Mouse (Mus musculus) kidney, postnatal 0 days (tissue): ENCODE results near the gene Spred1. TPM values are rescaled to one million over a fixed set of nuclear protein-coding genes. Genes with fewer than 3 reads are reported as not detected.

ENCODE experiments used
- ATAC-seq: fragments of 200-750 bp; cut with Nextera tagmentation; replicated peaks from 2 replicates; pipeline ENCODE4 v1.8.0; 2017; ENCODE audit warnings: low read depth, moderate number of reproducible peaks, moderate TSS enrichment, moderate library complexity; ENCODE audit not compliant: low FRiP score
- DNase-seq: peaks from one replicate; pipeline ENCODE4 v3.0.0-alpha.2; 2016; ENCODE audit warnings: low spot score
- H3K27ac ChIP-seq: fragments of 300-500 bp; sonication (generic); 2 replicates; pipeline ENCODE4 v1.5.1; 2014; ENCODE audit warnings: mild to moderate bottlenecking
- H3K27me3 ChIP-seq: fragments of 300-500 bp; sonication (generic); 2 replicates; pipeline ENCODE4 v1.6.1; 2014; ENCODE audit warnings: low read length, mixed read lengths; ENCODE audit not compliant: insufficient read depth
- H3K36me3 ChIP-seq: fragments of 300-500 bp; sonication (generic); 2 replicates; pipeline ENCODE4 v1.6.1; 2014; ENCODE audit warnings: low read length, mixed read lengths; ENCODE audit not compliant: insufficient read depth
- H3K4me1 ChIP-seq: fragments of 300-500 bp; sonication (generic); replicated peaks from 2 replicates; pipeline ENCODE4 v1.6.1; 2014; ENCODE audit warnings: antibody characterized with exemption, low read length, mixed read lengths; ENCODE audit not compliant: insufficient read depth
- H3K4me2 ChIP-seq: fragments of 300-500 bp; sonication (generic); 2 replicates; pipeline ENCODE4 v1.6.1; 2014; ENCODE audit warnings: mild to moderate bottlenecking, low read length, moderate library complexity, mixed read lengths
- H3K4me3 ChIP-seq: fragments of 300-500 bp; sonication (generic); replicated peaks from 2 replicates; pipeline ENCODE4 v1.5.1; 2014; ENCODE audit warnings: low read depth, low read length
- H3K9ac ChIP-seq: fragments of 300-500 bp; sonication (generic); 2 replicates; pipeline ENCODE4 v1.6.1; 2014; ENCODE audit warnings: low read depth, low read length
- H3K9me3 ChIP-seq: fragments of 300-500 bp; sonication (generic); replicated peaks from 2 replicates; pipeline ENCODE4 v1.6.1; 2016; ENCODE audit warnings: low read length, inconsistent platforms, mixed read lengths
- CTCF ChIP-seq: IDR thresholded peaks from 2 replicates; pipeline ENCODE4 v1.5.1; 2016; ENCODE audit warnings: antibody characterized with exemption, low read depth, mild to moderate bottlenecking, moderate library complexity
- WGBS: fragments of 180-500 bp; shearing (Covaris S2); extraction: QIAGEN DNeasy Blood & Tissue Kit; methylation state at CpG from one replicate; pipeline ENCODE4 v1.1.7; 2014; 5-methylcytosine and 5-hydroxymethylcytosine counted together
- polyA plus RNA-seq: library from polyadenylated mRNA; unstranded; fragments of >200 nt; fragmentation: Nextera tagmentation; extraction: Ambion mirVana; gene quantifications from 2 replicates; pipeline ENCODE4 v1.2.1, GENCODE M21; 2015

Spred1 gene
- polyA plus RNA-seq, 1 experiment from 2014 or later = 17.5 TPM

DNA sequence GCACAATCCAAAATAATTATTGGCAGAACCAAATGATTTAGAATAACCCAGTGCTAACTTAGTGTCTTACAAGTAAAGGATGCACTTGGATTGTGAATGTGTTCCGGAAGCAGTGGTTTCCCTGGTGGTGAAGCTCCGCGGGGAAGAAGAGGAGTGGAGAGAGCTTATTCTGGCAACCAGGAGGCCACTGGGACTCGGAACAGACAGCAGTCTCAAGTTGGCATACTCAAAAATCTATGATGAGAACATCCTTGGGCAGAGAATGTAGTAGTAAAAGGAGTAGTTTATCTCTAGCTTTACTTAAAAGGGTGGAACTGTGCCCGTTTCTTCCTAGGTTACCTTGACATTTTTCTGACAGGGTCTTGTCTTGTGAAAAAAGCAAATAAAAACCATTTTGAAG is 17.8 kb downstream of the Spred1 start:
- H3K9me3 ChIP-seq = no peaks in the 10 kb centered on the region

DNA sequence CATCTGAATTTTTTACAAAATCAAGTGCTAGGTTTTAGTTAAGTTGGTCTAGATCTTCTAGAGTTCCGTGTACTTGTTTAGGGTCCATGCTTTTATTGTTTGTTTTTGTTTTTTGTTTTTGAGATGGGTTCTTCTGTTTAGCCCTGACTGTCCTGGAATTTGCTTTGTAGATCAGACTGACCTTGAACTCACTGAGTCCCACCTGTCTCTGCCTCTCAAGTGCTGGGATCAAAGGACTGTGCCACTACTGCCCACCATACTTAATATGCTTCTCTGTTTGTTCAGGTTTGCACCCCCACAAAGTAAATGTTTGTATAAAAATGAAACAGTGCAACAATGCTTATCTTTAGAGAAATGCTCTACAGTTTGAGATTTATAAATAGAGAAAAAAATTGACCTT is 18.8 kb downstream of the Spred1 start:
- TF ChIP-seq CTCF = no peak
- 84% methylated on average over 1 of the region's 1 CpGs for WGBS
- peaks cover 4% of the 10 kb centered on the region; the same call in 1 of the 2 replicates for H3K4me1 ChIP-seq

More for the DNA sequence above, 17.8 kb downstream of the Spred1 start:
- ATAC-seq (no peak), DNase-seq (no peak)
- TF ChIP-seq CTCF = no peak
- no peak overlapping the region for H3K4me3 ChIP-seq
- 89% methylated on average over 5 of the region's 5 CpGs for WGBS
- no peak overlapping the region for H3K4me2 ChIP-seq
- no peak overlapping the region for H3K27ac ChIP-seq
- H3K27me3 ChIP-seq = no peaks in the 10 kb centered on the region
- H3K36me3 ChIP-seq = no peaks in the 10 kb centered on the region
- H3K4me1 ChIP-seq = peaks cover 4% of the 10 kb centered on the region; the same call in 1 of the 2 replicates
- H3K9ac ChIP-seq = no peak overlapping the region

DNA sequence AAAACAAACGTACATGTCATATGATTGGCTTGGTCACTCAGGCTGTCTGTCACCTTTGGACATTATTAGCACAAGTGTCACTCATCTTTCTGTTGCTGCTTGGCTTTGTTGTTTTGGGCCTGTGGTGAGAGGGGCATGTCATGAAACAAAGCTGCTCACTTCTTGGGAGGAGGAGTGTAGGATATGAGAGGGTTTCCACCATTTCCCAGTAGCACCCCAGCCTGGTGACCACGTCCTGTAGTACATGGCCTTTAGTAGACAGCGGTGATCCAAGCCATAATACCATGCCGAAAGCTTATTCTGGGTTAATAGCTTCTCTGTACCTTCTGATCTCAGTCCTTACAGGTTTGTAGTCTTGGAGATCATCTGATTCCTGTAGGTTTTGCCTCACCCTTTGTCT is 21.9 kb downstream of the Spred1 start:
- H3K9me3 ChIP-seq = no peaks in the 10 kb centered on the region
- DNase-seq (no peak), ATAC-seq (no peak)
- no peaks in the 10 kb centered on the region for H3K27me3 ChIP-seq
- no peaks in the 10 kb centered on the region for H3K36me3 ChIP-seq
- no peak for TF ChIP-seq CTCF
- H3K4me1 ChIP-seq = peaks cover 4% of the 10 kb centered on the region; the same call in 1 of the 2 replicates
- WGBS = 90% methylated on average over 4 of the region's 4 CpGs
- H3K27ac ChIP-seq = no peak overlapping the region
- no peak overlapping the region for H3K4me3 ChIP-seq
- no peak overlapping the region for H3K4me2 ChIP-seq
- H3K9ac ChIP-seq = no peak overlapping the region

More for the DNA sequence above, 18.8 kb downstream of the Spred1 start:
- Histone ChIP-seq H3K9me3 (no peaks in the 10 kb centered on the region), H3K27me3 (no peaks in the 10 kb centered on the region), H3K4me3 (no peak overlapping the region), H3K4me2 (no peak overlapping the region), H3K9ac (no peak overlapping the region), H3K36me3 (no peaks in the 10 kb centered on the region), H3K27ac (no peak overlapping the region)
- no peak for DNase-seq
- no peak for ATAC-seq

DNA sequence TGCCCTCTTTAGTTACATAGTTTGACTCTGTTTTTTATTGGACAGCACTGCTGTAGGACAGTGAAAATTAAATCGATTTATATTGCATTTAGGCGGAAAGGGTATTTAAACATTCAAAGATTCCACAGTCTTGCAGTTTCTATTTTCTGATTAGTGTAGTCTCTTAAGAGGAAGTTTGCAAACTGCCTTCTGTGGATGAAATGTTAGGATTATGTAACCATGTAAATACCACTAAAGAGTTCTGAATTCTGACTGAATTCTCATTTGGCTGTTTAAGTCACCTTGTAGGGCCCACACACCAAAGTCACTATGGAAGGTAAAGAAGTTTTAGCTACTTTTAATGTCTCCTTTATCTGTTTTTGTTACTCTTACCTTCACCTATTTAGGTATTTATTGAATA is 24.9 kb downstream of the Spred1 start:
- H3K27ac ChIP-seq = no peak overlapping the region
- no peak overlapping the region for H3K9ac ChIP-seq
- no peak for TF ChIP-seq CTCF
- ATAC-seq (no peak), DNase-seq (no peak)
- 73% methylated on average over 2 of the region's 2 CpGs for WGBS
- H3K27me3 ChIP-seq = no peaks in the 10 kb centered on the region
- H3K4me2 ChIP-seq = no peak overlapping the region
- no peaks in the 10 kb centered on the region for H3K9me3 ChIP-seq
- H3K4me3 ChIP-seq = no peak overlapping the region
- no peaks in the 10 kb centered on the region for H3K4me1 ChIP-seq
- no peaks in the 10 kb centered on the region for H3K36me3 ChIP-seq

DNA sequence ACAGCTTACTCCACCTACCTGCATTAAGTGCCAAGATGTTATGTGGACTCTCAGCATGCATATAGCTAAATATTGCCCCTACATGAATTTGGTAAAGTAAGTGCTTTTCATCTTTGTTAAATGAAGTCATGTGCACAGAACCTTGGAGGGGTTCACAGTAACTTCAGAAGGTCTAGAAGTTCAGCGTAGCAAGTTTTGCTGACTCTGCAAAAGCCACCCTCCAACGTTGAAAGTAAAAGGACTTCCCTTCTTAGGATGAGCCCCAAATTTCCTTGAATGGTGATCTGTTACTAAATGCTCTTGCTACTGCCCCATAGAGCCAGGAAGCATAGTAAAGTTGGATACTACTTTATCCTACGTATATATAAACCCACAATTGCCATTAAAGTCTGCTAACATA is 25.4 kb downstream of the Spred1 start:
- no peak overlapping the region for H3K4me3 ChIP-seq
- H3K27me3 ChIP-seq = no peaks in the 10 kb centered on the region
- no peak for TF ChIP-seq CTCF
- H3K9me3 ChIP-seq = no peaks in the 10 kb centered on the region
- no peaks in the 10 kb centered on the region for H3K4me1 ChIP-seq
- ATAC-seq (no peak), DNase-seq (no peak)
- no peak overlapping the region for H3K4me2 ChIP-seq
- 73% methylated on average over 3 of the region's 3 CpGs for WGBS
- no peaks in the 10 kb centered on the region for H3K36me3 ChIP-seq
- H3K9ac ChIP-seq = no peak overlapping the region
- no peak overlapping the region for H3K27ac ChIP-seq

DNA sequence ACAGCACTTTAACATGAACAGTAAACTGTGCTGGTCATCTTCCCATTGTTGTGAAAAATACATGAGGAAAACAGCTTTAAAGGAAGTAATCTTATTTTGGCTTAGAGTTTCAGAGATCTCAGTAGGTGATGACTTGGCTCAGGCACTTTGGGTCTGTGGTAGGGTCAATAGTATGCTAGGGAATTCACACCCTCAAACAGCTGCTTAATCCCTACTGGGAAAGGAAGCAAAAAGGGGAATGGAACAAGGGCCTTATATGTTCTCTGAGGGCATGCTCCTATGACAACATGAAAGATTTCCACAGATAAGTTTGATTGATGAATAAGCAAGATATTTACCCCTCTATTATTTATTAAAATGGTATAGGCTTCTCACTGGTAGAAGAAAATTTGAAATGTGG is 31.0 kb downstream of the Spred1 start:
- TF ChIP-seq CTCF = no peak
- H3K36me3 ChIP-seq = 0 out of 2 replicates have a peak, but pooled peaks cover 3% of the 10 kb centered on the region
- ATAC-seq (no peak), DNase-seq (no peak)
- no peaks in the 10 kb centered on the region for H3K4me1 ChIP-seq
- H3K4me2 ChIP-seq = no peak overlapping the region
- H3K27ac ChIP-seq = no peak overlapping the region
- no peak overlapping the region for H3K4me3 ChIP-seq
- no peaks in the 10 kb centered on the region for H3K9me3 ChIP-seq
- H3K9ac ChIP-seq = no peak overlapping the region
- no peaks in the 10 kb centered on the region for H3K27me3 ChIP-seq

DNA sequence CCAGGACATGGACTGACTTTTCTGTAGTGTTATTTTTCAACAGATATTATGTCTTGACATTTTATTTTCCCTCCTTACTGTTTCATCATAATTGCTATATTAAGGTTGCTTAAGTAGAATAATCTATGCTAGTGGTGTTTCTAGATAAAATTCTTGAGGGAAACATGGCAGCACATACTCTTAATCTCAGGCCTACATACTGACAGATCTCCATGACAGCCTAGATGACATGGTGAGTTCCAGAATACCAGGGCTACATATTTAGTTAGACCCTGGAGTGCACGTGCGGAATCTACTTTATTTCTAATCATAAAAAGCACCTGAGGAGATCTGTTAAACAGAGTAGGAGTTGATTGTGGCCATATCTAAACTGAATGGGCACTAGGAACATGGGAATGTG is 47.2 kb downstream of the Spred1 start:
- Histone ChIP-seq H3K27me3 (no peaks in the 10 kb centered on the region), H3K4me3 (no peak overlapping the region), H3K36me3 (0 out of 2 replicates have a peak, but pooled peaks cover 7% of the 10 kb centered on the region), H3K4me2 (no peak overlapping the region), H3K4me1 (no peaks in the 10 kb centered on the region), H3K27ac (no peak overlapping the region), H3K9ac (no peak overlapping the region), H3K9me3 (no peaks in the 10 kb centered on the region)
- ATAC-seq = no peak
- 87% methylated on average over 2 of the region's 2 CpGs for WGBS
- no peak for DNase-seq
- no peak for TF ChIP-seq CTCF
